Mouse (Mus musculus): ENCODE data around the gene Dennd1a.

Gene Dennd1a

GRCm38 (mm10) chr2:38111655-38112351 lies 175.4 kb downstream of the Dennd1a start:
- no peak for DNase-seq (ENCODE audit: low read depth)

GRCm38 (mm10) chr2:38108586-38108985 lies 178.6 kb downstream of the Dennd1a start:
- no peak for DNase-seq (ENCODE audit: low read depth)

DNA sequence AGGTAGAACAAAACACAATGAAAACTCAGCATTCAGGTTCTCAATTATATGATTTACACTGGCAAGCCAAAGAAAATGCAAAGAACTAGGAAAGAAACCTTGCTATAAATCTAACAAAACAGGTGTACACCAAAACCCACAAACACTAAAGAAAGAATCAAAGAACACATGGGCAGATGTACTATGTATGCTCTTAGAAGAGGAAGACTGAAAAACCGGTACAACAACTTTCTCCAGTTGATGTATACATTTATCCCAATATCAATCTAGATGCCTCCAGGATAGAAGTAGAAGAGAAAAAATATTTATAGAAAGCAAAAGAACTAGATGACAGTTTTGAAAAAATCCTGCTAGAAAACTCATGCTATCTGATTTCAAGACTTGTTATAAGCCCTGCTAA lies 184.5 kb downstream of the Dennd1a start:
- no peak for DNase-seq (ENCODE audit: low read depth)

DNA sequence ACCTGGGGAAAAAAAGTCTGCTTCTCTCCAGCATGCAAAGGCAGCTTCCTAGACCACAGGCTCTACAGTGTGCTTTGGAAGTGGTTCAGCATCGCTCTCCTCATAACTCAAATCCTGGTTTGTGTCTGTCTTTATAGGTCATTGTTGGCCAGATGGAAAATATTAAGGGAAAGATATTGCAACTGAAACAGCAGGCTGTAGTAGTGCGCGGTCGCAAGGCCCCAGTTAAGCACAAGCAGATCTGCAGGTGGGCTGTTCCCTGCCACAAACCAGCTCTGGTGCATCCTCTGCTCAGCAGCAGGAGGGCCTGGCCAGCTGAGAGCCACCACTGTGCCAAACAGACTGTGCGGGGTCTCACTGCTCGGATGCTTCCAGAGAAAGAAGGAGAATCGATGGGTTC lies 186.9 kb downstream of the Dennd1a start:
- no peak for DNase-seq (ENCODE audit: low read depth)

GRCm38 (mm10) chr2:38099120-38099773 lies 187.9 kb downstream of the Dennd1a start:
- no peak for DNase-seq (ENCODE audit: low read depth)

GRCm38 (mm10) chr2:38097469-38097868 lies 189.7 kb downstream of the Dennd1a start:
- DNase-seq (ENCODE audit: low read depth), result no peak

GRCm38 (mm10) chr2:38096328-38096727 lies 190.9 kb downstream of the Dennd1a start:
- no peak for DNase-seq (ENCODE audit: low read depth)

DNA sequence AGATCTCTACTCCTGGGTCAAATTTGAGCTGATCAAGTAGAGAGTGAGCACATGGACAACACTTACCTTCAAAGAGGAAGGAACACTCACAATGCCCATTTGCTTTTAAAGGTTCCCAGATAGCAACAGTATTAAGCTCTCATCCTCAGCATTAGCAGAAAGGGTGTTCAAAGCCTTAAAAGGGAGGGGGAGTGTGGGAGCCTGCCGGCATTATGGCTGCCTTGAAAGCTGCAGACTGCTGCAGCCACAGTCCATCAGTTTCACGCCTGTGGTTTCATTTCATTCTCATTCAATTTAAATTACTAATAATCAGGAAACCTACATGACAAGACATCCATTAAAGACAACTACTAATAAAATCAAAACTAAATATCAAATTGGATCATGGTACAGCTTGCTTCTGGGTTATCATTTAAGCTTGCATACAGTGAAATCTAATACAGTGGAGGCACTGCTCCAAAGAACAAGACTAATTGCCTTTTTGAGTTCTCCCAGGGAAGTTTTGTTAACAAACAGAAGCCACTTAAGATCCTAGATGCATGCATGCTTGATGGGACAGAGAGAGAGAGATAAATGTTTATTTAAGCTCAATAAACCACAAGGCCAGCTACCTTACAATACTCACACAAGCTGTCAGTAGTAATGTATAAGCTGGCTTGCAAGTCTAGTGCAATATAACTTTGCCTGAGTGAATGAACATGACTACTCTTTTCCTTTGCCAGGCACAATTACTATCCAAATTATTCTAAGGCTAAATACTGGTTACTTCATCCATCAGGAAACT lies 192.6 kb downstream of the Dennd1a start:
- no peak for DNase-seq (ENCODE audit: low read depth)

DNA sequence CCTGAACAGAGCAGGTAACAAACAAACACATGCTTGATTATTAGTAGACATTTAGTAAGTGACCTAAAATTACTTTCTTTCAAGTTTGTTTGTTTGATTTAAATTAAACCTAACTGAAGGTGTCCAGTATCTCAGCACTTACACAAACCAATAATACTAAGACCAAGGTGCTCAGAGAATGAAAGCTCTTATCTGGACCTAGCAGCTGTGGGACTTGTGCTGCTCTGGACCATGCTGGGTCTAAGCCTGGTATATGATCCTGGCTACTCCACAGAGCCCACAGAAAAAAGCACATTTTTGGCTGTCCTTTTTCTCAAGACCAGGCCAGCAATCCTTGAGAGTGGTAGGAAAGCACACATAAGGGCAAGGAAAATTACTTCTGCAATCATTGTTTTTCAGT lies 193.2 kb downstream of the Dennd1a start:
- no peak for DNase-seq (ENCODE audit: low read depth)

GRCm38 (mm10) chr2:38093242-38093641 lies 193.9 kb downstream of the Dennd1a start:
- no peak for DNase-seq (ENCODE audit: low read depth)

- no peak for DNase-seq (ENCODE audit: low read depth)
These were observed 198.8 kb downstream of the Dennd1a start for GRCm38 (mm10) chr2:38088346-38088745.

DNA sequence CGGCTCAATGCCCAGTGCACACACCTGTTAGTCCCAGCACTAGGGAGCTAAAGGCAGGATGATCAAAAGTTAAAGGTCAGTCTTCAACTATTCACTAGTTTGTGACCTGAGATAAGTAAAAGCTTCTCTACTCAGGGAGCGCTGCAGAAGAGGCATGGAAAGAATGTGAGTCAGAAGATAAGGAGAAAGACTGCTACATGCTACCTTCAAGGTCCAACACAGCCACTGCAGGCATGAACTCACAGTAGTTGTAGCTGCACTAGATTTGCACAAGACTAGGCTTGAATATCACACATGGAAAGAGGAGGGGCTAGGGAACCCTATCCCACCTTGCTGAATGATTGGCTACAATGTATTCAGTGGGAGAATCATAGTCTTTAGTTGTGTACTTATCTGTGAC lies 202.1 kb downstream of the Dennd1a start:
- no peak for DNase-seq (ENCODE audit: low read depth)

DNA sequence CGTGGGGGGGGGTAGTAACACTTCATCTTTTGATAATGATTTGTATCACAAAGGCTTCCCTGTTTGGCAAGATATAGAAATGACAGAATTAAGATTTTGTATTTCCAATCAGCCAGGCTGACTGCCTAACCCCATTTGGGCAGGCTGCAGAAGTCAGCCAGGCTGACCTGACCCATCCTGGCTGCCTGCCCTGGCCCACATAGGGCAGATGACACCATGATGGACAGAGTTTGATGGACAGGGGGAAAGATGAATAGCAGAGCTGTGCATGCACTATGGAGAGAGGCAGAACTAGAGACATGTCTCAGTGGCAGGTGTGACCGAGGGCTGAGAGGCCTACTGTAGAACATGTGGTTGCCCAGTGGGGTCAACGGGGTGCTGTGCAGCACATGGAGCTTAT lies 203.9 kb downstream of the Dennd1a start:
- DNase-seq (ENCODE audit: low read depth), result no peak

DNA sequence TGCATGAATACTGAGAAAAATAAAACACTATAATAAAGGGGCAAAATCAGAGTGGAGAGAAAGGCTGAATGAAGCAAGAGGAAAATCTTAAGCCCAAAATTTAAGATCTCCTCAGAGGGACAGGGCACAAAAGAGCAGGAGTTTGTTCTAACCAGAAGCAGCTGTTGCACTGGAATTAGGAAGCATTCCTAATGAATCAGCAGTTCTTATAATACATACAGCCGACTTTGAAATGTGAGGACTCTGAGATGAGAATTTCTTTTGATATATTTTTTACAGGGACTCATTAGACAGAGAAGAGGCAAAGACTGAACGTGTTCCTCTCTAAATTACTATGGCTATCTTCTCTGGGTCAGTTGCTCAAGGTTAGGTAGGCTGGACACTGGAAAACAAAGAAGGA lies 212.7 kb downstream of the Dennd1a start:
- DNase-seq (ENCODE audit: low read depth), result peak; percentile 8

GRCm38 (mm10) chr2:38072061-38072460 lies 215.1 kb downstream of the Dennd1a start:
- no peak for DNase-seq (ENCODE audit: low read depth)

- DNase-seq (ENCODE audit: low read depth), result no peak
These were observed 219.0 kb downstream of the Dennd1a start for GRCm38 (mm10) chr2:38068171-38068572.

DNA sequence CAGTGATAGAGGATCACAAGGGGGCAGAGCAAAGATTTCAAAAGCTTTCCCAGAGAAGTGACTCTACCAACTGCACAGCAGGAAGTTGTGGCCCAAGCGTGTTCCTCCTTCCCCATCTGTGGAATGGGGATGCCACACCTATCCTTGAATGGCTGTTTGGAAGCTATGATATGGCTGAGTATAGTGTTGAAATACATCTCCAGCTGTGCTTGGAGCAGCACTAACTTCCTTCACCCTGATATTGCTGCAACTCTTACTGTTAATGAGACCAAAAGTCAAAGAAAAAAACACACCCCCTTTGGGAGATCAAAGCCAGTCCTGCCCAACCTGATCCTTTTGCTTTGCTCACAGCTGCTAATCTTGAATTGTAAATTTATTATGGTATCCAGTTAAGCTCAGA lies 221.3 kb downstream of the Dennd1a start:
- DNase-seq (ENCODE audit: low read depth), result no peak

- no peak for DNase-seq (ENCODE audit: low read depth)
These were observed 222.9 kb downstream of the Dennd1a start for GRCm38 (mm10) chr2:38064266-38064665.

GRCm38 (mm10) chr2:38062156-38062555 lies 225.0 kb downstream of the Dennd1a start:
- DNase-seq (ENCODE audit: low read depth), result no peak

DNA sequence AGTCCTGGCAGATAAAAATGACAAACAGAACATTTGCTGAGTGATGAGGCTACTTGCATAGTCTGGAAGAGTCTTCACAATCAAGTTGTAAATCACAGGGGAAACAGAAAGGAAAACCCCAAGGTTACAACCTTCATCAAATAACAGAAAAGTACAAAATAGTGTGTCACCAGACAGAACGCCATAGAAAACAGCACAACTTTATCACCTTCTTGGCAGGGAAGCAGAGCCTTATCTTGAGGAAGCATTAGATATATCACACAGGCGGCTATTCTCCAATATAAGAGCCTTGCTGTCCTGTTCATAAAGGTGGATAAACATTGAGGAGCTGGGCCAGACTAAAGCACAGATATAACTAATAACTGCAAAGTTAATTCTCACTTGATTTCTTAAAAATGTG lies 225.7 kb downstream of the Dennd1a start:
- DNase-seq (ENCODE audit: low read depth), result no peak

DNA sequence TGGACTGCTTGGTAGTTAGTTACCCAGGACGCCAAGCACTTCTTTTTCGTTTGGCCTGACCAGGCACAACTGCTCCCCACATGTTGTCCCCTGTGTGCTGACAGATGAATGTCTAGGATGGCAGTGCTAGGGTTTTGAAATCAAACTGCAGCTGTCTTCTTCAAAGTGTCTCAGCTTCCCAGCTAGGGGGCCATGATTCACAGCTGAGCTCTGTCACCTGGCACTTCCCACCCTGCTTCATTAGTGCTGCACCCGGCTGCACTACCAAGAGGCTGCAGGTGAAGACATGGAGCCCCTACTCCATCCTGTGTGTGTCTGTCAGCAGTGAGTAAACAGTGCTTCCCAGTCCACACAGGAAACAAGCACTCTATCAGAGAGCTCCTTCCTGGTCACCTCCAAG lies 234.8 kb downstream of the Dennd1a start:
- DNase-seq (ENCODE audit: low read depth), result no peak

DNA sequence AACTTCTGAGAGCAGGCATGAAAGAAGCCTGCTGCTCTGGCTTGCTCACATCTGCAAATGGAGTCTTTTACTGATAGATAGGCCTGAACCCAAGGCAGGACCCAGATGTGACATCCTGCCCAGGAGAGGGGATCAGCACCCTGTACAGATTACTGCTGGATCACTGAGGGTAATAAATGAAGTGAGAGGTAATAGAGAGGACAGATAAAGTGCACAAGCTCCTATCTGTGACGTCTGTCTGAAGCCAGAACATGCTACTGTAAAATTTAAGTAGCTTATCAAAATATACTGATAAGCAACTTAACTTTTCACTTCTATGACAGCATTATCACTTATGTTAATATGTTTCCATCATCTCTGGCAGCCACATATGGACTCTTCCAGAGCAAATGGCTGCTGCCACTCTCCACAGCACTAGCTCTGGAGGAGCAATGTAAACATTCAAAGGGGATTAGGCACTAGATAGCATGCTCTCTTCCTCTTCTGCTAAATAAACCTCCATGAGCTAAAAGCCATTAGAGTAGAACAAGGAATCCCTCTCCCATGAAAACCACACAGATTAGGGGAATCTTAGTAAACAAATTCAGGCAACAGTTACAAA lies 235.6 kb downstream of the Dennd1a start:
- no peak for DNase-seq (ENCODE audit: low read depth)

DNA sequence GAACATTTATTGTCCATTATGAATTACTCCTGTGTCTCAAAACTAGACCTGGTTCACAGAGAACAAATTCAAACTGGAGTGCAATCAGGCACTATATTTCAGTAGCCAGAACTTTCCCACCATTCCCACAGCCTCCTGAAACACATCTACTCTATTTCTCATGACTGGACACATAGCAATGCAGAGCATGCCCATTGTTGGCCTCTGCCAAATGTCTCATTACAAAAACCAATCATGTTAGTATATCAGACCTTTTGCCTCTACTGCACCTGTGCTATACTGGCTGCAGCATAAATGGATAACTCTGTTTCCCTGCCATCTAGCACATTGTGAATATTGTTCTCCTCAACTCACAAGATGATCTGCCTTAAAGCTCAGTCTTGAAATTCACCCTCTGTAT lies 238.2 kb downstream of the Dennd1a start:
- peak; percentile 19 for DNase-seq (ENCODE audit: low read depth)
